Mouse (Mus musculus) frontal cortex, postnatal 25 days (tissue): Measurements from ENCODE around the gene Cul9.

Experiments used
- DNase-seq, 2 experiments: peaks; one replicate each; pipeline ENCODE4 v3.0.0; 2022; ENCODE audit warnings: low spot score in 2 of 2

The Cul9 gene

GRCm38 (mm10) chr17:46453302-46453948 is 92.8 kb downstream of the Cul9 start:
- no peak for DNase-seq

GRCm38 (mm10) chr17:46452683-46453082 is 93.5 kb downstream of the Cul9 start:
- DNase-seq, result no peak
